In genomic region chr17:46030323-46030730, GRCm38 (mm10) we compare ENCODE assay signal across 8 mouse cellular contexts. TPM values are rescaled to one million over a fixed set of nuclear protein-coding genes. Genes with fewer than 3 reads are reported as not detected.
DNase-seq lines count a peak whose midpoint lies in the region; ATAC-seq and TF ChIP-seq lines count a peak whose summit lies in the region.

No protein-coding gene starts in this region.

- H3K4me2 ChIP-seq in forebrain, postnatal 0 days (ENCODE audit: low read depth), result peak overlapping the region; percentile 65
- peak overlapping the region; percentile 59 for H3K4me2 ChIP-seq in hindbrain, embryonic 16.5 days (ENCODE audit: low read length)
- peak overlapping the region; percentile 98 for H3K4me2 ChIP-seq in liver, embryonic 13.5 days
- H3K4me2 ChIP-seq in neural tube, embryonic 13.5 days, result peak overlapping the region; percentile 88

- peaks cover 25% of the 10 kb centered on the region for H3K4me1 ChIP-seq in forebrain, postnatal 0 days (ENCODE audit: insufficient read depth)
- peaks cover 44% of the 10 kb centered on the region for H3K4me1 ChIP-seq in hindbrain, embryonic 16.5 days (ENCODE audit: control insufficient read depth, insufficient read depth, low read depth, low read length)
- peaks cover 87% of the 10 kb centered on the region for H3K4me1 ChIP-seq in liver, embryonic 13.5 days (replicated peaks)
- peaks cover 61% of the 10 kb centered on the region for H3K4me1 ChIP-seq in neural tube, embryonic 13.5 days (replicated peaks)

- under 1% methylated on average over 36 of the region's 43 CpGs for WGBS in forebrain, postnatal 0 days
- WGBS in hindbrain, embryonic 16.5 days, result under 1% methylated on average over 36 of the region's 43 CpGs
- under 1% methylated on average over 36 of the region's 43 CpGs for WGBS in liver, embryonic 13.5 days (ENCODE audit: insufficient replicate concordance)
- WGBS in neural tube, embryonic 13.5 days, result under 1% methylated on average over 41 of the region's 43 CpGs

- H3K27me3 ChIP-seq in forebrain, postnatal 0 days (ENCODE audit: insufficient read depth, low read length), result no peaks in the 10 kb centered on the region
- H3K27me3 ChIP-seq in hindbrain, embryonic 16.5 days (replicated peaks; ENCODE audit: control insufficient read depth, insufficient read depth, low read length), result no peaks in the 10 kb centered on the region
- 0 out of 2 replicates have a peak, but pooled peaks cover 2% of the 10 kb centered on the region for H3K27me3 ChIP-seq in liver, embryonic 13.5 days
- peaks cover 10% of the 10 kb centered on the region; the same call in 1 of the 2 replicates for H3K27me3 ChIP-seq in neural tube, embryonic 13.5 days

- TF ChIP-seq CTCF in layer of hippocampus, adult 2 months (conservative IDR thresholded peaks at IDR 0.05), result no peak
- no peak for TF ChIP-seq CTCF in forebrain, postnatal 0 days (IDR thresholded peaks at IDR 0.05; ENCODE audit: low read depth)

- H3K36me3 ChIP-seq in forebrain, postnatal 0 days (ENCODE audit: insufficient read depth), result no peaks in the 10 kb centered on the region
- H3K36me3 ChIP-seq in hindbrain, embryonic 16.5 days (ENCODE audit: control insufficient read depth, insufficient read depth, low read length), result peaks cover under 1% of the 10 kb centered on the region; the same call in 1 of the 2 replicates
- peaks cover 18% of the 10 kb centered on the region for H3K36me3 ChIP-seq in liver, embryonic 13.5 days
- H3K36me3 ChIP-seq in neural tube, embryonic 13.5 days, result no peaks in the 10 kb centered on the region

- ATAC-seq in forebrain, postnatal 0 days, result peak; percentile 32
- ATAC-seq in hindbrain, embryonic 16.5 days, result peak; percentile 32
- ATAC-seq in liver, embryonic 13.5 days (ENCODE audit: low read depth), result peak; percentile 49
- peak; percentile 13; the same call in 1 of the 2 replicates for ATAC-seq in neural tube, embryonic 13.5 days (ENCODE audit: low read depth)

- no peaks in the 10 kb centered on the region for H3K9me3 ChIP-seq in forebrain, postnatal 0 days (ENCODE audit: low read length)
- H3K9me3 ChIP-seq in hindbrain, embryonic 16.5 days (ENCODE audit: control insufficient read depth, low read length), result no peaks in the 10 kb centered on the region
- H3K9me3 ChIP-seq in liver, embryonic 13.5 days (replicated peaks), result no peaks in the 10 kb centered on the region
- H3K9me3 ChIP-seq in neural tube, embryonic 13.5 days, result no peaks in the 10 kb centered on the region

- H3K27ac ChIP-seq in layer of hippocampus, adult 2 months, result peak overlapping the region; percentile 88
- H3K27ac ChIP-seq in forebrain, postnatal 0 days (ENCODE audit: low read depth, low read length), result peak overlapping the region; percentile 77
- peak overlapping the region; percentile 89 for H3K27ac ChIP-seq in hindbrain, embryonic 16.5 days (ENCODE audit: low read depth, low read length)
- peak overlapping the region; percentile 87 for H3K27ac ChIP-seq in liver, embryonic 13.5 days
- peak overlapping the region; percentile 90 for H3K27ac ChIP-seq in neural tube, embryonic 13.5 days (replicated peaks)

- peak overlapping the region; percentile 73 for H3K9ac ChIP-seq in forebrain, postnatal 0 days
- peak overlapping the region; percentile 90 for H3K9ac ChIP-seq in hindbrain, embryonic 16.5 days (ENCODE audit: low read depth, low read length)
- H3K9ac ChIP-seq in liver, embryonic 13.5 days, result peak overlapping the region; percentile 89
- H3K9ac ChIP-seq in neural tube, embryonic 13.5 days, result peak overlapping the region; percentile 90

- H3K4me3 ChIP-seq in layer of hippocampus, adult 2 months, result peak overlapping the region; percentile 63
- peak overlapping the region; percentile 81 for H3K4me3 ChIP-seq in forebrain, postnatal 0 days (ENCODE audit: low read depth, low read length)
- peak overlapping the region; percentile 81 for H3K4me3 ChIP-seq in hindbrain, embryonic 16.5 days (ENCODE audit: low read length)
- peak overlapping the region; percentile 82 for H3K4me3 ChIP-seq in liver, embryonic 13.5 days (replicated peaks)
- peak overlapping the region; percentile 86 for H3K4me3 ChIP-seq in neural tube, embryonic 13.5 days

- DNase-seq in layer of hippocampus, adult 2 months (ENCODE audit: low spot score in 2 of 2), result peak; percentile 37 to 42
- no peak for DNase-seq in layer of hippocampus, adult 9-11 months
- DNase-seq in brain, adult 2 months (ENCODE audit: low read depth, low spot score), result peak; percentile 72
- DNase-seq in forebrain, postnatal 0 days, result peak; percentile 70
- peak; percentile 42 for DNase-seq in liver, embryonic 13.5 days
- DNase-seq in natural killer cell, adult 2 months (ENCODE audit: low spot score in 2 of 2), result no peak

RNA-seq across cellular contexts. Expression of gene Vegfa, which starts 1.8 kb away (rescaled TPM):
- 10 to 100 TPM; 76.3 to 77.9 TPM for total RNA-seq in layer of hippocampus, adult 2 months (2021)
- 70.7 and 96.5 TPM in 2 replicates for total RNA-seq in forebrain, postnatal 0 days (2014; rRNA removed)
- polyA plus RNA-seq in forebrain, postnatal 0 days (2015; fragmentation: Nextera tagmentation; extraction: Ambion mirVana), result 2.0 and 2.3 TPM in 2 replicates
- 3.7 and 3.8 TPM in 2 replicates for polyA plus RNA-seq in hindbrain, embryonic 16.5 days (2015; fragmentation: Nextera tagmentation; extraction: Ambion mirVana)
- polyA plus RNA-seq in liver, embryonic 13.5 days (2015; fragmentation: Nextera tagmentation; extraction: Ambion mirVana), result 1.2 and 1.3 TPM in 2 replicates
- 2.6 and 3.0 TPM in 2 replicates for polyA plus RNA-seq in neural tube, embryonic 13.5 days (2015; fragmentation: Nextera tagmentation; extraction: Ambion mirVana)

Comparison
In these comparisons a context has a peak if more than half of its experiments do, and no peak if none do; other contexts are left out.
1. DNase-seq: peak in layer of hippocampus, adult 2 months (2 of 2), brain, adult 2 months (single experiment), forebrain, postnatal 0 days (single experiment) and liver, embryonic 13.5 days (single experiment); none in layer of hippocampus, adult 9-11 months (single experiment) and natural killer cell, adult 2 months (0 of 2).
2. Peak in every context shown above with its lines, with median percentiles within 50 percentile points of each other: H3K27ac ChIP-seq, H3K4me3 ChIP-seq, ATAC-seq, H3K4me2 ChIP-seq and H3K9ac ChIP-seq.